Mouse (Mus musculus) urinary bladder, postnatal 4 days (tissue): ENCODE measurements around the gene Saa4.
"Not testable (repeated sequence)": the region's sequence is repeated elsewhere in the genome, so short reads cannot be mapped to it uniquely, and the experiment has no call there.

Source experiments
- DNase-seq, 2 experiments: peaks; one replicate each; pipeline ENCODE4 v3.0.0; 2021 to 2022; ENCODE audit warnings: low spot score in 2 of 2

The Saa4 gene

DNA sequence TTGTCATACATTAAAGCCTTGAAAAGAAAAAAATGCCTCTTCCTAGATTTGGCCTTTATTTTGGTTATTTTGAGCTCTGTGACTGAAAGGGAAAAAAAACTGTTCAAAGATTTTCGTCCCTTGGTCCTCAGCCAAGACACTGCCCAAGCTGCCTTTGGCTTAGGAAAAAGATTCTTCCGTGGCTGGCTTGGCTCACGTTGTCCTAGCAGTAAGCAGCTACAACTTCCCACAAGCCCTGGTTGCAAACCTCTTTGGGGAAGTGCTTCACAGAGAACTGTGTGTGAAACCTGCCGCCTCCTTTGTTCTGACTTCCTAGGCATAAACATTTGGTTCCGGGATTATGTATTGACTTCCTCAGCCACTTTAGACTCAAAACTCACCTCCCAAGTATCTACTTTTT lies 15.5 kb downstream of the Saa4 start:
- no peak for DNase-seq

DNA sequence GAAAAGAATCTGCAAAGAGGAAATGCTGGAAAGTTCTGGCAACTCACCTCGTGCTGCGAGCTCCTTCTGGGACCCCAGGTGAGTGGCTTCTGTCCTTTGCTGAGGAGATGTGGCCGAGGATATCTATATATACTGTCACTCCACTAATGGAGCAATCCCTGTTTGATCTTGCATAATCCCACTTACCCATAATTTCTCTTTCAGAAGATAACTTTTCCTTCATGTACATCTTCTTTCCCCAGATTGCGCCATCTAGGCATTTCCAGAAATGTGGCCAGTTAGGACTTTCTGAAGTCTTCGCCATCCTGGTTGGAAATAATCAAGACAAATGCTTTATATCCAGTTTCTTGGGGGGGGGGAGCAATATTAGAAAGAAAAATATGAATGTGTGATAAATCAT lies 16.8 kb downstream of the Saa4 start, which contains the start of gene Saa3:
TSS of gene Saa3 (minus strand) at position 101 of the 400 bp plus-strand sequence.
- DNase-seq, result no peak

DNA sequence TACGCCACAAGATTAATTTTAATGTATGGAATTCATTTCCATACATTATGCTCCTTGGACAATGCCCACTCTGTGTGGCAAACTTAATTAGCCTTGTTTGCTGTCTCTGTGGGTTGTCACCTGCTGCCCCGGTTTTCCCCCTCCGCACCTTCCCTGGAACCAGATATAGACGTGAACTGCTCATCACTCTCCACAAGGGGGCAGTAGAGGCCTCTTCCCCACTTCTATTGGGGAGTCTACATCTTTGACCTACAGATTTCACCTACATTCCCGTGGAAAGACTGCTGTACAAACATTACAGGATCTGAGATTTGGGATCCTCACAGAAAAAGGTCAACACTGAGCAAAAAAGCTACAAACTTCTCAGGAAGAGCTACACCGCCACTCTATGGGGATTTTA lies 17.9 kb downstream of the Saa4 start:
- no peak for DNase-seq

DNA sequence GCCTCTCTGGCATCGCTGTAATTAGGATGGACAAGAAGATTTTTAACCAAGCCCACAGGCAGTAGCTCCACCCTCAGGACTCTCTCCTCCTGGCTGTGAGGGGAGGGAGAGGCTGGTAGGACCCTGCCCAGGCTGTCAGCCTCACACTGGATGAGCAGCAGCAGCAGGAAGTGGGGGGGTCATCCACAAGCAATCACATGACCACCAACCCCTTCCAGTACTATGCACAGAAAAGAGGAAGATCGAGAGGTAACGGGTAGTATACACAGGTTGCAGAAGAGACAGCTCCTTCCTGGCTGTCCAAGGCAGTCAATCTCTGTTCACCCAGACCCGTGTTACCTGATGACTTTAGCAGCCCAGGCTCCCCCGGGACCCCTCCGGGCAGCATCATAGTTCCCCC lies 20.2 kb downstream of the Saa4 start:
- DNase-seq, result no peak

DNA sequence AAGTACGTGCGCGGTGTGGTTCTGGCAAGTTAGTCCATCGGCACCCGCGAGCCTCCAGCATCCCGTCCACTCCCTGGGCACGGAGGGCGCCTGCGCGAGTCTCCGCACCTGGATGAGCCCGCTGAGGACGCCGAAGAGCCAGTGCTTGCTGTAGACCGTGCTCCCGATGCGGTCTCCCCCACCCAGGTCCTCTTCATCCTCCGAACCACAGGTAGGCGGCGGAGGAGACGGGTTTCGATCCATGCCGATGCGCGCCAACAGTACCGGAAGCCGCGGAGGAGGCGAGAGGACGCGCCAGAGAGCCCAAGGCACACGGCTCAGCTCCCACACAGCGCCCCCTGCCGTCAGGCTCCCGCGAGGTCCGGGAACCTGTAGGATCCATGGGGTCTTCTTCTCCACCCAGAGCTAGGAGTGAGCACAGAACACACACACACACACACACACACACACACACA lies 22.0 kb downstream of the Saa4 start, which contains the start of gene Saal1:
TSS of gene Saal1 (minus strand) at position 291 of the 455 bp plus-strand sequence.
- peak; percentile 78 to 88 for DNase-seq

DNA sequence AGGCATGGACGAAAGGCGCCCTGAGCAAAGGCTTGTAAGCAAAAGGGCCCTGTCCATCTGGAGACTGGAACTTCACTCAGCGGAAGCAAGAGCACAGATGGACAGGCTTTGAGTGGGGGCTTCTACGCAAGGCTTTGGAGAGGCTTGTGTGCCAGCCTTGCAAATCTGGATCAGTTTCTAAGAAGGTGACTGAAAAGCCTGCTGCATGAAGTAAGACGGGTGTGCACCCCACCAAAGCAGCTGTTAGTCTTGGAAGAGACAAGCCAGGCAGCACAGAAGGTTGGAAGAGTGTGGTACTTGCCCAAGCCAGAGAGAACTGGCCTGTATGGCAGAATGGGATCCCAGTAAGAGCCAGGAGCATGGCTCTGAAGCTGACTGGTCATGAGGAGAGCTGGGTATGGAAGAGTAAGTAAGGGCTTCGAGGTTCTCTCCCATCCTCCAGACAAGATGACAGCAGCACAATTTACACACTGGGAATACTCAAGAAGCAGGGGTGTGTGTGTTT lies 31.8 kb downstream of the Saa4 start:
- DNase-seq, result no peak

DNA sequence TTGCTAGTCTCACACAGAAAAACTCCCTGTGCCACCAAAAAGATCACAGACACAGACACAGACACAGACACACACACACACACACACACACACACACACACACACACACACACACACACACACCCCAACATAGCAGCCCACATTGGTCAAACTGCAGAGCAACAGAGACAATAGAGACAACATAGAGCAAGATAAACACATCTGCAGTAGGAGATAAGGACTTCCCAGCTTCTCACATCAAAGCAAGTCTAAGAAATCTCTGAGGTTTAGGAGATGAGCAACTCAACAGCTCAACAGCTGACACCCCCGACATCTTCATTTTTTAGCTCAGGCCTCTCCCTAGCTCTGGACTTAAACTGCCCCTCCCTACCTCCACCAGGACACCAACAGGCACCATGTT lies 35.6 kb downstream of the Saa4 start:
- DNase-seq, result no peak

DNA sequence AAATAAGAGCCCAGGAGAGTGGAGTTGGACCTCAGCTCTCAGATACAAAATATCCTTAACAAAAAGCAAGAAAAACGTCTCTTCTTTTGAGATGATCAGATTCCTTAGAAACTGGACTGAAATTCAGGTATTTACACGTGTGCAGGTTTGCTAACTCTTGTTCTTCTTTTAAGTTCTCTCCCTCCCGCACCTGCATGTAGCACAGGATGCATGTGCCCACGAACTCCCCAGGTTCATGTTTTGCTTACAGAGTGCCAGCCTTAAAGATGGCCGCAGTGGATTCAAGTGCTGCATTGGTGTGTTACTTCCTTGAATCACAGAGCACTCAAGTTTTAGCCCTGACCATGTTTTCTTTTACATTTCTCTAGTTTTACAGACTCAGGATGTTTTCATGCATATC lies 45.6 kb downstream of the Saa4 start:
- no peak for DNase-seq

DNA sequence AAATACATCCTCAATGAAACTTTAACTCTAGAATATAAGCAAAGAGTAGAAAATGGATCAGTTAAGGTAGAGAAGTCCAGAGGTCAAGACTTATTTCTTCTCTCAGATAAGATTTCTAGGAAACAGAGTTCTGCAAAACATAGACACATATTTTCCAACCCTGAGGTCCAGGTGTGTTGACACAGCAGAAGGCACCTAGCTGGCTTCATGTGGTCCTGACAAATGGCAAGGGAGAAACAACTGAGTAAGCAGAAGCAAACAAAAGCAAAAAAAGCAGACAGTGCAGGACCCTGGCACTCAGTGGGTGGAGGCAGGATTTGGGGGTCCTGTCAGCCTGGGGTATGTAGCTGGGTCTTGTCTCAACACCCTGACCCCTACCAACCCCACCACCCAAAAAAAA lies 51.7 kb downstream of the Saa4 start:
- DNase-seq, result no peak

DNA sequence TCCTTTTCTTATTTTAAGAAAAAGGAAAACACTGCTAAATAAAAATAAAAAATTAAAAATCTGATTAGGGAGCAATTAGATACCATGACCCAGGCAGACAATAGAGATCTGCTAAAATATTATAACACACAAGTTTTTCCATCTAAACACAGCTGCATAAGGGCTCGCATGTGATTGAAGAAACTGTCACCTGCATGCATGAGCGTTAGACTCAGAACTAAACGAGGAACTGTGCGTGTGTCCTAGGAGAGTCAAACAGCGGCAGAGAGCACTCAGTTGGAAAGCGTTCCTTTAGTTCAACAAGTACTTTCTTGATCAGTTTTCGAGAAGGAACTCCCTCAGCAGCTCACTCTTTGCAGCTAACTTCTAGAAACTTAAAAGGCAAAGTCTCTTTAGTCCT lies 53.4 kb downstream of the Saa4 start:
- DNase-seq, result not testable (repeated sequence)

DNA sequence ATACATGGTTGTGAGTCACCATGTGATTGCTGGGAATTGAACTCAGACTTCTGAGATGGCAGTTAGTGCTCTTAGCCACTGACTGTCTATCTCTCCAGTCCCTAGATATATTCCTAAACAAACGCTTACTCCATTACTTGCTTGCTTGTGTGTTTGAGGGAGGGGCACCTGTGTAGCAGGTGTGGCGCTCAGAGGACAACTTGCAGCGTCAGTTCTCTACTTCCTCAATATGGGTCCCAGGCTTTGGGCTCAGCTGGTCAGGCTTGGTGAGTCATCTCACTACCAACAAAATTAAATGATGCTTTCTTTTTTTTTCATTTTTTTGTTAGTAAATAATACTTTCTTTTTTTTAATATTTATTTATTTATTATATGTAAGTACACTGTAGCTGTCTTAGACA lies 54.0 kb downstream of the Saa4 start:
- no peak for DNase-seq
